Mouse (Mus musculus): ENCODE data around the gene Zbtb24.

- TF ChIP-seq CTCF (IDR thresholded peaks at IDR 0.05; ENCODE audit: control insufficient read depth, insufficient read depth, insufficient replicate concordance, low read depth, low read length) (no peak), POLR2A (IDR thresholded peaks at IDR 0.05; ENCODE audit: control insufficient read depth, low read depth, low read length) (no peak)
These were observed 768 bp downstream of the Zbtb24 start for GRCm38 (mm10) chr10:41450780-41451522.

All from testis, adult 2 months (tissue).